Mouse (Mus musculus) cerebral cortex, adult 2 months (tissue): Measurements from ENCODE around the gene Prpf18.

ENCODE experiments used
- WGBS: fragments of 180-500 bp; shearing (Covaris S2); methylation state at CpG from one replicate; pipeline ENCODE4 v1.1.7; 2018; 5-methylcytosine and 5-hydroxymethylcytosine counted together

Gene Prpf18

GRCm38 (mm10) chr2:4651500-4652285 is at the start of gene Prpf18:
Gene Prpf18 (minus strand): TSS chr2:4652113.
- 1% methylated on average over 40 of the region's 40 CpGs for WGBS

GRCm38 (mm10) chr2:4679886-4680285 is 28.0 kb upstream of the Prpf18 start:
- WGBS: 87% methylated on average over 3 of the region's 3 CpGs

- WGBS: 92% methylated on average over 8 of the region's 8 CpGs
These were observed 19.7 kb upstream of the Prpf18 start for GRCm38 (mm10) chr2:4671636-4672035.

GRCm38 (mm10) chr2:4669701-4670100 is 17.8 kb upstream of the Prpf18 start:
- 92% methylated on average over 8 of the region's 8 CpGs for WGBS

- 86% methylated on average over 2 of the region's 2 CpGs for WGBS
These were observed 16.7 kb upstream of the Prpf18 start for GRCm38 (mm10) chr2:4668626-4669025.

- WGBS: 83% methylated on average over 2 of the region's 2 CpGs
These were observed 8.8 kb upstream of the Prpf18 start for GRCm38 (mm10) chr2:4660677-4661076.

GRCm38 (mm10) chr2:4649646-4650045 is 2.3 kb downstream of the Prpf18 start:
- 96% methylated on average over 2 of the region's 2 CpGs for WGBS

GRCm38 (mm10) chr2:4648094-4648493 is 3.8 kb downstream of the Prpf18 start:
- 67% methylated on average over 4 of the region's 4 CpGs for WGBS

- WGBS: 92% methylated on average over 4 of the region's 4 CpGs
These were observed 6.8 kb downstream of the Prpf18 start for GRCm38 (mm10) chr2:4645066-4645465.

GRCm38 (mm10) chr2:4638189-4638588 is 13.7 kb downstream of the Prpf18 start:
- 84% methylated on average over 3 of the region's 3 CpGs for WGBS

- 60% methylated on average over 7 of the region's 7 CpGs for WGBS
These were observed 15.3 kb downstream of the Prpf18 start for GRCm38 (mm10) chr2:4636656-4637055.

GRCm38 (mm10) chr2:4635804-4636203 is 16.1 kb downstream of the Prpf18 start:
- WGBS: 70% methylated on average over 8 of the region's 8 CpGs

- WGBS: 69% methylated on average over 10 of the region's 10 CpGs
These were observed 21.6 kb downstream of the Prpf18 start for GRCm38 (mm10) chr2:4630197-4630835.

GRCm38 (mm10) chr2:4629470-4629869 is 22.4 kb downstream of the Prpf18 start:
- 88% methylated on average over 11 of the region's 11 CpGs for WGBS

- 86% methylated on average over 2 of the region's 2 CpGs for WGBS
These were observed 23.0 kb downstream of the Prpf18 start for GRCm38 (mm10) chr2:4628920-4629319.

GRCm38 (mm10) chr2:4626911-4627310 is 25.0 kb downstream of the Prpf18 start:
- 85% methylated on average over 3 of the region's 3 CpGs for WGBS

GRCm38 (mm10) chr2:4621471-4621985 is 30.4 kb downstream of the Prpf18 start:
- WGBS: 58% methylated on average over 3 of the region's 3 CpGs

GRCm38 (mm10) chr2:4620640-4621401 is 31.1 kb downstream of the Prpf18 start:
- WGBS: 60% methylated on average over 12 of the region's 12 CpGs

- WGBS: 64% methylated on average over 6 of the region's 6 CpGs
These were observed 31.9 kb downstream of the Prpf18 start for GRCm38 (mm10) chr2:4619893-4620593.

- WGBS: 49% methylated on average over 4 of the region's 4 CpGs
These were observed 34.9 kb downstream of the Prpf18 start for GRCm38 (mm10) chr2:4616995-4617394.

GRCm38 (mm10) chr2:4615014-4615546 is 36.8 kb downstream of the Prpf18 start:
- 95% methylated on average over 2 of the region's 2 CpGs for WGBS
